Mouse (Mus musculus) gastrocnemius, adult 18-20 months (tissue): Measurements from ENCODE around the gene Fosl2. TPM values are rescaled to one million over a fixed set of nuclear protein-coding genes. Genes with fewer than 3 reads are reported as not detected.
"Not testable (repeated sequence)": the region's sequence is repeated elsewhere in the genome, so short reads cannot be mapped to it uniquely, and the experiment has no call there.

Experiments used
- DNase-seq: peaks from one replicate; pipeline ENCODE4 v3.0.0; 2021; ENCODE audit warnings: low spot score
- total RNA-seq, 2 experiments: library from RNA; stranded (reverse); gene quantifications; 2 replicates each; pipeline ENCODE4 v1.2.3; 2021

Fosl2 gene
- total RNA-seq, 2 experiments from 2014 or later, result 15.9 to 16.3 TPM

- no peak for DNase-seq
Observed at GRCm38 (mm10) chr5:32177737-32178136, 42.1 kb downstream of the Fosl2 start.

GRCm38 (mm10) chr5:32178720-32179119 is 43.1 kb downstream of the Fosl2 start:
- not testable (repeated sequence) for DNase-seq

GRCm38 (mm10) chr5:32182885-32183629 is 47.5 kb downstream of the Fosl2 start:
- no peak for DNase-seq

GRCm38 (mm10) chr5:32187717-32188116 is 52.1 kb downstream of the Fosl2 start:
- DNase-seq, result no peak

GRCm38 (mm10) chr5:32191259-32191658 is 55.7 kb downstream of the Fosl2 start:
- DNase-seq, result no peak

- peak; percentile 44 for DNase-seq
Observed at GRCm38 (mm10) chr5:32192016-32192845, 56.6 kb downstream of the Fosl2 start.

GRCm38 (mm10) chr5:32194236-32194635 is 58.6 kb downstream of the Fosl2 start:
- DNase-seq, result no peak

- no peak for DNase-seq
Observed at GRCm38 (mm10) chr5:32195857-32196609, 60.4 kb downstream of the Fosl2 start.

- peak; percentile 96 for DNase-seq
Observed at GRCm38 (mm10) chr5:32197698-32198097, 62.1 kb downstream of the Fosl2 start.

- DNase-seq, result no peak
Observed at GRCm38 (mm10) chr5:32199136-32199535, 63.5 kb downstream of the Fosl2 start.

GRCm38 (mm10) chr5:32199594-32199993 is 64.0 kb downstream of the Fosl2 start:
- DNase-seq, result no peak

GRCm38 (mm10) chr5:32204653-32205052 is 69.1 kb downstream of the Fosl2 start:
- DNase-seq, result no peak

- DNase-seq, result no peak
Observed at GRCm38 (mm10) chr5:32206726-32207125, 71.1 kb downstream of the Fosl2 start.

Other genes with a start within 250 kb of the Fosl2 start
- gene Plb1, start 96.9 kb downstream of the Fosl2 start, total RNA-seq, result 1 to 10 TPM; 1.6 to 2.0 TPM